Mouse (Mus musculus) bone marrow, adult 2 months (tissue): ENCODE data around the gene Pfkm. TPM values are rescaled to one million over a fixed set of nuclear protein-coding genes. Genes with fewer than 3 reads are reported as not detected.

Experiments
- H3K27ac ChIP-seq: fragments of 200-500 bp; 2 replicates; pipeline ENCODE4 v1.5.1; 2012; ENCODE audit warnings: low read depth, mild to moderate bottlenecking, control low read depth, inconsistent platforms, low read length; ENCODE audit not compliant: control insufficient read depth, poor library complexity, insufficient read depth
- H3K4me1 ChIP-seq: fragments of 200-500 bp; 2 replicates; pipeline ENCODE4 v1.6.1; 2011; ENCODE audit warnings: low read length; ENCODE audit not compliant: control insufficient read depth, insufficient read depth
- H3K4me3 ChIP-seq: fragments of 200-500 bp; replicated peaks from 2 replicates; pipeline ENCODE3; 2011; ENCODE audit warnings: mild to moderate bottlenecking, low read depth, low read length, control low read depth; ENCODE audit not compliant: control insufficient read depth
- CTCF ChIP-seq: fragments of 200-500 bp; IDR thresholded peaks from 2 replicates; pipeline ENCODE4 v1.5.1; 2011; ENCODE audit warnings: low read length, control low read depth; ENCODE audit not compliant: control insufficient read depth, insufficient read depth
- POLR2A ChIP-seq: fragments of 200-500 bp; IDR thresholded peaks from 2 replicates; pipeline ENCODE4 v1.6.1; 2011; ENCODE audit warnings: low read depth, mild to moderate bottlenecking, control low read depth, low read length, borderline replicate concordance; ENCODE audit not compliant: control insufficient read depth
- WGBS: fragments of 180-500 bp; shearing (Covaris S2); methylation state at CpG from one replicate; pipeline ENCODE4 v1.1.7; 2018; 5-methylcytosine and 5-hydroxymethylcytosine counted together
- polyA plus RNA-seq: library from polyadenylated mRNA; stranded (reverse); fragments of >200 nt; gene quantifications from 2 replicates; pipeline ENCODE4 v1.2.4, GENCODE M21; 2011; ENCODE audit warnings: low replicate concordance; ENCODE audit not compliant: missing spikeins, insufficient read depth, insufficient read length

Pfkm gene
- polyA plus RNA-seq, 1 experiment = 22.9 TPM

DNA sequence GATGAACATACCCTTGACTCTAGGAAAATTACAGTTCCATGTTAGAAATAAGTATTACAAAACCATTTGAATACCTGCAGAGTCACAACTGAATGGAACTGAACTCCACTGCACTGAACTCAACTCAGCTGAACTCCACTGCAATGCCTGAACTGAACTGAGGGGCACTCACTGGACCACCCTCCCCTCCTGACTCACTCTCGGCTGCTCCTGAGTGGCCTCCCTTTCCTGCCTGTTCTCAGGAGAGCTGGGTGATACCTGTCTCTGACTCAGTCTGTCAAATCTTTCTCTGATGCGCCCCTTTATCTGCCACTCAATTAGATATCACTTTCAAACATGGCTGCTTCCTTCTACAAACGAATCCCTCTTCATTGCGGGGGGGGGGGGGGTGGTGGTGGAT lies 61.8 kb downstream of the Pfkm start:
- H3K27ac ChIP-seq = no peak overlapping the region
- no peak for TF ChIP-seq POLR2A
- TF ChIP-seq CTCF = no peak
- H3K4me1 ChIP-seq = no peaks in the 10 kb centered on the region
- 55% methylated on average over 4 of the region's 4 CpGs for WGBS
- H3K4me3 ChIP-seq = no peak overlapping the region

DNA sequence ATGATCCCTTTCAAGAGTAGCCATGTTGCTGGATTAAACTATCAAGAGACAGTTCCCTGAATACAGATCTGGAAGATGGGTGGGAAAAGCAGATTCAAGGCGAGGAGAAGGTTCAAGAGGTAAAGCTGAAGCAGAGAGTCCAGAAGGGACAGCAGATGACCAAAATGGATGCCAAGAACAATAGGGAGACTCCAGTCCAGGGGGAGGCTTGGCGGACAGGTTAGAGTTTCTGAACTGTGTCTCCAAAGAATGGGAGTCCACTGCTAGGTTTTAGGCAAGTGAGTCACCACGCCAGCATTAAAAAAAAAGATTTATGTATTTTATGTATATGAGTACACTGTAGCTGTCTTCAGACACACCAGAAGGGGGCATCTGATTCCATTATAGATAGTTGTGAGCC lies 62.2 kb downstream of the Pfkm start:
- Histone ChIP-seq H3K4me1 (no peaks in the 10 kb centered on the region), H3K27ac (no peak overlapping the region), H3K4me3 (no peak overlapping the region)
- 78% methylated on average over 3 of the region's 3 CpGs for WGBS
- TF ChIP-seq POLR2A (no peak), CTCF (no peak)

DNA sequence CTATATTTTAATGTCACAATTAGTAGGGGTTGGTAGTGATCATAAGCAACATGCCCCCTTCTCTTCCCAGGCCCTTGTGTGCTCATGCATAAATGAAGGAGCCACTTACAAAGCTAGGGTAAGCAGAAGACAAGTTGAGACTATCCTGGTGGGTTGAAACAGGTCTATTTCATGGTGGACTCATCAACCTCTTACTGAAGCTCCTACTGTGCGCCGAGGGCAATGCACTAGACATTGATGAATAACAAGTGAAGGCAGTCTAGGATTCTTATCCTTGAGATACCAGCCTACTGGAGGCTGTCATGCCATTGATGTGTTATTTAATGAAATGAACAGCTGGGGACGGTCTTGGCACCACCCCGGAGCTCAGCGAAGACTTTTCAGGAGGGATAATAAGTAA lies 62.9 kb downstream of the Pfkm start:
- 90% methylated on average over 5 of the region's 5 CpGs for WGBS
- no peaks in the 10 kb centered on the region for H3K4me1 ChIP-seq
- no peak overlapping the region for H3K4me3 ChIP-seq
- TF ChIP-seq CTCF (no peak), POLR2A (no peak)
- no peak overlapping the region for H3K27ac ChIP-seq

- TF ChIP-seq POLR2A (no peak), CTCF (no peak)
- no peak overlapping the region for H3K4me3 ChIP-seq
- H3K4me1 ChIP-seq = no peaks in the 10 kb centered on the region; the same call in 1 of the 2 replicates
- WGBS = 61% methylated on average over 4 of the region's 4 CpGs
- no peak overlapping the region for H3K27ac ChIP-seq
These were observed 63.6 kb downstream of the Pfkm start for GRCm38 (mm10) chr15:98155944-98156343.

DNA sequence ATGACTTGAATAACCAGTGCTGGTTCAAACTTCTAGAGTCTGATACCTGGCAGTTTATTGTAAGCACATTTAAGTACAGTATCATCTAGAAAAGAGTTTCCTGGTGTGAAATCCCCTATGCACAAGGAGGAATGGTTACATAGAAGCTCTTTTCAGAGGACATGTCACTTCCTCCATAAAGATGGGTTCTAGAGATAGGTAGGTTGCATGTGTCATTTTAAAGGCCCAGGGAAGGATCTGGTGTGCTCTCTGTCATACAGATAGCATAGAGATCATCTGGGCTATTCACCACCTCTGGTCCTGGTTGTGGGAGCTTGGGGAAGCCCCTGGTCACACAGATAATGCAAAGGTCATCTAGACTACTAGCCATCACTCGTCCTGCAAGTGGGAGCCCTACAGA lies 64.9 kb downstream of the Pfkm start:
- Histone ChIP-seq H3K4me1 (peaks cover 2% of the 10 kb centered on the region; the same call in 1 of the 2 replicates), H3K27ac (no peak overlapping the region), H3K4me3 (no peak overlapping the region)
- TF ChIP-seq CTCF = no peak
- TF ChIP-seq POLR2A = no peak
- WGBS = 58% methylated on average over 1 of the region's 1 CpGs

GRCm38 (mm10) chr15:98161026-98161805 lies 68.8 kb downstream of the Pfkm start:
- peaks cover 2% of the 10 kb centered on the region; the same call in 1 of the 2 replicates for H3K4me1 ChIP-seq
- no peak overlapping the region for H3K27ac ChIP-seq
- TF ChIP-seq POLR2A = no peak
- no peak for TF ChIP-seq CTCF
- H3K4me3 ChIP-seq = peak overlapping the region; percentile 4
- 48% methylated on average over 19 of the region's 19 CpGs for WGBS

GRCm38 (mm10) chr15:98162561-98162960 lies 70.2 kb downstream of the Pfkm start:
- Histone ChIP-seq H3K4me3 (no peak overlapping the region), H3K4me1 (peaks cover 2% of the 10 kb centered on the region; the same call in 1 of the 2 replicates), H3K27ac (no peak overlapping the region)
- TF ChIP-seq POLR2A (no peak), CTCF (no peak)
- 71% methylated on average over 4 of the region's 4 CpGs for WGBS

DNA sequence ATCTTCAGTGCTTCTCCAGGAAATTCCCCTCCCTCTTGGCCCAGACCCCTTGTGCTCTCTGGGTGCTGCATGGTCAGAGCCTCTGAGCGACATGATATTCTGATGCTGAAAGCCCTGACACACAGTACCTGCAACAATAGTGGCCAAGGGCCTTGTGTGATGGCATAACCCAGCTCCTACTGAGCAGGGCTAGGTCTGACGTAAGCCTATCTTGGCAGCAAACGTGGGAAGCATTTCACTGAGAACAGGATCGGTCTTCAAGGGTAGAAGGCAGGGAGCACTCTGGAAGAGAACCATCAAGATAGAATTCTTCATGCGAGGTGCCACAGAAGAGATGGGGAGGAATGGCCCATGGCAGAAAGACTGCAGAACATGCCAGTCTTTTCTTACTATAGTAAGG lies 73.1 kb downstream of the Pfkm start, which contains the start of gene Asb8:
Asb8 (minus strand) TSS at position 101 of the 400 bp plus-strand sequence.
- H3K4me1 ChIP-seq = peaks cover 2% of the 10 kb centered on the region; the same call in 1 of the 2 replicates
- TF ChIP-seq POLR2A = no peak
- TF ChIP-seq CTCF = no peak
- H3K27ac ChIP-seq = no peak within 1 kb of the TSS
- H3K4me3 ChIP-seq = no peak within 1 kb of the TSS
- 75% methylated on average over 5 of the region's 5 CpGs for WGBS

GRCm38 (mm10) chr15:98166963-98167644 lies 74.7 kb downstream of the Pfkm start, which contains the start of gene Ccdc184:
Gene Ccdc184 (plus strand): TSS chr15:98167158.
- H3K4me3 ChIP-seq = no peak within 1 kb of the TSS
- H3K27ac ChIP-seq = no peak within 1 kb of the TSS
- WGBS = 8% methylated on average over 18 of the region's 18 CpGs
- TF ChIP-seq CTCF (no peak), POLR2A (no peak)
- H3K4me1 ChIP-seq = no peaks in the 10 kb centered on the region
